Mouse (Mus musculus): Measurements from ENCODE around the gene Rcn3.
"Not testable (repeated sequence)": the region's sequence is repeated elsewhere in the genome, so short reads cannot be mapped to it uniquely, and the experiment has no call there.

Gene Rcn3

DNA sequence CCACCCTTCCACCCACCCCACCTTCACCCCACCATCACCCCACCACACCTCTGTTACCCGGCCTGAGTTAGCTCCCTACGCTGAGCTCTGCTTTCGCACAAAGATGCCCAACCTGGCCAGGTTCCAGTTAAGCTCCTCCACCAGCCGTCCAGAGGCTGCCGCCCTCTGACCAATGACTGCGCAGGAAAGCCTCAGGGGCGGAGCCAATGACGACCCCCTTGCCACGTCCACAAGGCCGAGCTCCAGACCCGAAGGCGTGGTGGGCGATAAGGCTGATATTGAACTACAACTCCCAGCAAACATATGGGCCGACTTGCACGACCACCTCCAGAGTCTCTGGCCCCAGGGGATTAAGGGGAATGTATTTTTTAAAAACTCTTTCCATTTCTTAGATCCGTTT lies at the start of gene Rcn3:
TSS of gene Rcn3 (minus strand) at position 174 of the 400 bp plus-strand sequence.
- no peak for DNase-seq (ENCODE audit: low read depth)

DNA sequence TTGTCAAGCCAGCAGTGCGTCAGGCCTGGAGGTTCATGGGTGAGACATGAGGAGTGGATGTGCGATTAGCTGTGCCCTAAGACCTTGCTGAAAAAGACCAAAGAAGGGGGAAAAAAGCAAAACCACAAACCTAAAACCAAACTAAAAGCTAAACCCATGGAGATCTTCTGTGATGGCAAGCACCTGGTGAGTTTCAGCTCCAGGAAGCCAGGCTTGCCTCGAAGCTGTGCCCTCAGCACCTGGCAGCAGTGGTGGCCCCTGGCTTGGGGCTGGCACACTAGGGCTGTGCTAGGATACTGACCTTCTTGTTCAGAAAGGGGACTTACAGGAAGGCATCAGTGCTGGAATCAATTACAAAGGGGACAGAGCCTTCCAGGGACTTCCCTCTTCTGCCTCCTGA lies 49.3 kb upstream of the Rcn3 start:
- peak; percentile 57 for DNase-seq (ENCODE audit: low read depth)

DNA sequence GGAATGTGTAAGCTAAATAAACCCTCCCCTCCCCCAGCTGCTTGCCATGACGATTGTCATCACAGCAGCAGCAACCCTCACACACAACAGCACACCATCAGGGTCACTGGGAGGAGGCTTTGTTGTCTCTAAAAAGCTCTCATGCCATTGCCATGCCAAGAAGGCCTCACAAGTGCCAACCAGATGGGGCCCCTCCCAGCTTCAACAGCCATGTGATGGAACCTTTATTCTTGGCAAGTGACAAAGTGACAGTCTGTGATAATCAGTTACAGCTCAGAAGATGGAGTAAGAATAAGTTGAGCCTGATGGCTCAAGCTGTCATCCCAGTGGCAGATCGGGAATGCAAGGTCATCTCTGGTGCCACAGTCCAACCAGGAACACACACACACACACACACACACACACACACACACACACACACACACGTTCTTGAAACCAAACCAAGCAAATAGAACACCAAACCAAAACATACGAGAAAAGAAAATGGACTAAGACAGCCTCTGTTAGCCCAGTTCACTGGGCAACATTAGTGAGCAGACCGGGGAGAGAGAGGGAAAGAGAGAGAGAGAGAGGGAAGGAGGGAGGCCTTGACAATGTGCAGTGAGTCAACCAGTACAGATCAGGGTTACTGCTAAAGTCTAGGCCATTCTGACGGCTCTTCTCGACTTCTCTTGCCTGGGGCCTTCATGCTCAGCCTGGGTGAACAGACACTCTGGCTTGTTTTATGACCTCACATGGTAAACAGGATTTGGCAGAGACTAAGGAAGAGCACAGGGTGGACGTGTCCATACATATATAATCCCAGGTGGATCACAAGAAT lies 48.1 kb upstream of the Rcn3 start:
- DNase-seq (ENCODE audit: low read depth): no peak

DNA sequence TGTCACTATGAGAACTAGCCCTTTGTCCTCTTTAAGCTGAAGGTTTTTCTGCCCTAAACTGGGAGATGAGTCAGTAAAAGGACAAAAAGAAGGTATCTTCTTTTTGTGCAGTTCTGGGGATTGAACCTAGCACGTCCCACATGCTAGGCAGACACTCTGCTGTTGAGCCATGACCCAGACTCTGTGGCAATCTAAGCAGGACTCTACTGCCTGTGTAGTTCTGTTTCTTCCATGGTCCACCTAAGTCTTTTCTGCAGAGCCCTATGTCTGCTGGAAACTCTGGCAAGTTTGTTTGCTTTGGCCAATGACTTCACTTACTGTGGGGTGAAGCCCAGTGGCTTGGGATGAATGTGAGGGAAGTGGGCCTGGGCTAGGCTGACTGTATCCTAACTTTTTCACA lies 46.4 kb upstream of the Rcn3 start:
- no peak for DNase-seq (ENCODE audit: low read depth)

DNA sequence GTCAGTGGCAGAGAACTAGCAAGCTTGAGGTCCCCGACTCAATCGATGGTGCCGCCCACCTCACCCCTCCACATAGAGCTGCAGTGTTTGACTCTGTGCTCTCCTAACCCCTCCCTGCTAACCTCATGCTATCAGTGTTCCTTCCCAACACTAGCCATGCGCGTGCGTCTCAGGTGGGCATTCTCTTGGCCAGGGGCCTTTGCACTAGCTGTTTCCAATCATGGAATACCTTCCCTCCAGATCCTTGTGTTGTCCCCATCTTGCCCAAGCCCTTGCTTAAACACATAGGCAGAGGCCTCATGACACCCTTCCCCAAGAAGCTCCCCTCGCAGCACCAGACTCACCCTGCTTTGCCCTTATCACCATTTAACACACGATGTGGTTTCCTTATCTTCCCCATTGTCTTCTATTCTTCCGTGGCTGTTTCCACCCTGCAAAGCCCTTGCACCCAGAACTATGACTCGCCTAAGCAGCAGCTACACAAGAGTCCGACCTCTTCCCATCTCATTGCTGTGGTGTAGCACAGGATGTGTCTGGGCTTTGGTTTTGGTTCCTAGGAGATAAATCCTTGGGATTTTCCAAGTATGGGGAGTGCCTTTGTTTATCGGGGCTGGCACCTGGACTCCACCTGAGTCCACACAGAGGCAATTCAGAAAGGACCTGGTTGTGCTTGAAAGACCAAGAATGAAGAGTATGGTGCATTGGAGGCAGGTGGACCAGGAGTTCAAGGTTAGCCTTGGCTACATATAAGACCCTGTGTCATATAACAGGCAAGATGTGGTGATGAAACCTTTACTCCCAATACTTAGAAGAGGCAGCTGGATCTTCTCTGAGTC lies 45.4 kb upstream of the Rcn3 start:
- peak; percentile 47 for DNase-seq (ENCODE audit: low read depth)

DNA sequence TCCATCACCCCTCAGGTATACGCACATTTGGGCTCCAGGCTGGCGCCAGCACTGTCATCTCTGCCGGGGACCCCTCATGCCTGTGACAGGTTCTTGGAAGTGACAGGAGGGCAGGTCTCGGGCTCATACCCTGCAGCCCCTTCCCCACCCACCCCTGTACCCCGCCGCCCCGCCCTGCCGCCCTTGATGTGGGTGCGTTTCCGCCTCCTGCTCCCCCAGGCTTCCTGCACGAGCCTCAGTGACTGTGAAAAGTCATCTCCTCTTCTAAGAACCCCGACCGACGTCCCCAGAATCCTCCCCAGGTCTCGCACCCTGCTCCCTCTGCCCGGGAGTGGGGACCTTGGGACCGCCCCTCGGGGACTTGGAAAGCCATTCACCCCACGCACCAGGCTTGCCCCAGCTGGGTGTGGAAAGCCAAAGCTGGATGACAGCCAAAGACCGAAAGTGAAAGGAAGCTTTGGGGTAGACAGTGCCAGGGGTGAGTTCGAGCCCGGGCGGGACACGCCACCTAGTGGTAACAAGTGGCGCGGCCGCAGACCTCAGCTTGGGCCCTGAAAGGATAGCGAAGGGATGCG lies 44.1 kb upstream of the Rcn3 start, which contains the start of the genes Gm45713 and Flt3l:
TSS of gene Gm45713 (minus strand) at position 239 of the 575 bp plus-strand sequence.
TSS of gene Flt3l (minus strand) at position 440 of the 575 bp plus-strand sequence.
- DNase-seq (ENCODE audit: low read depth): peak; percentile 97

DNA sequence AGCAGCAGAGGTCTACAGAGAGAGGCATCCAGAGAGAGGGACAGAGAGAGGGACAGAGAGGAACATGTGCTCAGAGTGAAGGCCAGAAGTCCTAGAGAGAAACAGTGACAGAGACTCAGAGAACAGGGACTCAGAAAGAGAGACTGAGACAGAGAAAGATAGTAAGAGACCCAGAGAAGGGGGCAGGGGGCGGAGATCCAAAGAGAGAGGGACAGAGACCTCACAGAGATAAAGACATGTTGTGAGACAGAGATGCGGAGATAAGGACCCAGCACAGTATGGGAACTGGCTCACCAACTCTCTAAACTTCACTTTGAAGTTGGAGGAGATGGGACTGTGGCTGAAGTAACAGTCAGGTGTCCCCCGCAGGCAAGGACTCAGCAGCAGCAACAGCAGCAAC lies 43.3 kb upstream of the Rcn3 start:
- DNase-seq (ENCODE audit: low read depth): no peak

DNA sequence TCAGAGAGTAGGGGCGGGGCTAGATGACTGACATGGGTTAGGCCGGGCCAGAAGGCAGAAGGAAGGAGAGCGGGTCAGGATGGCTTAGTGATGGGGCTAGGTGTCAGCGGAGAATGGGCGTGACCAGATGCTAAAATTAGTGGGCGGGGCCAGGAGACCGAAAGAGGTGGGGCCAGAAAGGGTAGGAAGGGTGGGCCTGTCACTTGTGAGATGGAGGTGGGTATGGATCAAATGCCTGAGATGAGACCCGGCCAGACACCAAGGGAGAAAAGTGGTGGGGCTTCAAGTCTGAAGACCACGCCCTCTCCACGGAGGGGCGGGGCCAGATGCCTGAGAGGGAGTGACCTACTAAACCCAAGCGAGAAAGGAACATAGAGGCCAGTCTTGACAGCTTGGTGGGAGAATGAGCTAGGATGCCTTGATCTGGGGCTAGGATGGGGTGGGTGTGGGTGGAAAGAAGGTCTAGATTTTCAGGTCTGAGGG lies 42.6 kb upstream of the Rcn3 start:
- peak; percentile 74 for DNase-seq (ENCODE audit: low read depth)

DNA sequence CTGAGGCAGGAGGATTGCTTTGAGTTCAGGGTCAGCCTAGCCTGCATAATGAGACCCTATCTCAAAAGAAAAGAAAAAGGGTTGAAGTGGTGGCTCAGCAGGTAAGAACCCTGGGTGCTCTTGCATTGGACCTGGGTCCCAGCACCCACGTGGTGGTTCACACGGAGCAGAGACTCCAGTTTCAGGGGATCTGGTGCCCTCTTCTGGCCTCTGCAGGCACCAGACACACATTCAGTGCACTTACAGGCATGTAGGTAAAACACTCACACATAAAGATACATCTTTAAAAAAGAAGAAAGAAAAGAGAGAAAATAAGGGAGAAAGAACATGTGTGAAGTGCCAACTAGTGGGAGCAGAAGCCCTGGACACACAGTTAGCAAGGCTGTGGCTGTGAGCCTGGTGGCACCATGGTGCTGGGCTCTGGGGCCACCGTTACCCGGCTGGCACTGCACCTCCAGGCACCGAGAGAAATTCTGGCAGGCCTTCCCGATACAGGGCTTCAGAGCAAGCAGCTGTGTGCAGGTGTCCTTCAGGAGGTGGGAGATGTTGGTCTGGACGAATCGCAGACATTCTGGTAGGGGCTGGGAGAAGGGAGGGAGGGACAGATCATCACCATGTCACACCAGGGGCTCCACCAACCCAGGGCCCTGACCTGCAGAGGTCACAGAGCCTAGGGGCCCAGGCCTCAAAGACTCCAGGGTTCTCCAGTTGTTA lies 41.6 kb upstream of the Rcn3 start:
- DNase-seq (ENCODE audit: low read depth): no peak

DNA sequence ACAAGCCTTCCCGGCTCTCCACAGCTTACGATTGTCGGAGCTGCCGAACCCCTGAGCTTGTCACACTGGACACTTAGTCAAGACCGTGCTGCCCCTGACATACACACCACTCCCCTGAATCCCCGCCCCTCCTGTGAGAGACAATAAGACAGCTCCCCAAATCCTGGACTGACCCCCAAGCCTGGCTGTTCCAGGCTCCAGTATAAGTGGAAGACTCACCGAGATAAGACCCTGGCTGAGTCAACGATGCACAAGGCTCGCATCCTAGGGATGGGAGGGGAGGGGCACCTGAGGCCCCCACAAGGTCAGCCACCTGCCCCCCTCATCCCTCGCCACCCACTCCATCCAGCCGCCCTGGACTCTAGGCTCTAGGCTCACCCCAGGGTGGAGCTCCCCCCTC lies 39.8 kb upstream of the Rcn3 start:
- no peak for DNase-seq (ENCODE audit: low read depth)

DNA sequence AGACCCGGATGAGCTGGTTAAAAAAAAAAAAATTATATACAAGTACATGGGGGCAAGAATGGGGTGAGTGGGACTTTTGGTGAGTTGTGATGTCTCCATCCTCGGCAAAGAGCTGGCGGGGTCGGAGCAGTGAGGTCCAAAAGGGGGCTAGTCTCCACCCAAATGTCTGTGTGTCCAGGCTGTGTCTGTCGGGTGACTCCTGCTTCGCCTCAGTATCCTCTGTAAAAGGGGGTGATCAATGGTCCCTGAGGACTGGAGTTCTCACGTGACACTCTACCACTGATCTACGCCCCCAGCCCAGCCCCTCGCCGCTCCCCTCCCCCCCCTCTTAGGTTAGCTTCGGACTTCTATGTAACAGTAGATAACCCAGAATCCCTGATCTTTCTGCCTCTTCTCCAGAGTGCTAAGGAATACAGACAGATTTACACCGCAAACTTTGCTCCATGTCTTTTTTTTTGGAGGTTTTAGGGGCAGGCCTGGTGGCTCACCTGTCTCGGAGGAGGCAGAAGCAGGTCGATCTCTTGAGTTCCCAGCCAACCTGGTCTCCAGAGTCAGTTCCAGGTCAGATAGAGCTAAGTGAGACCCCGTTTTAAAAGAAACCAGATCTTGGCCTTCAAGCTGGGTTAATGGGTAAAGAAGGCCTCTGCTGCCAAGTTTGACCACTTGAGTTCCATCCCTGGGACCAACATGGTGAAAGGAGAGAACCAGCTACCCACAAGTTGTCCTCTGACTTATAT lies 37.9 kb upstream of the Rcn3 start:
- DNase-seq (ENCODE audit: low read depth): no peak

DNA sequence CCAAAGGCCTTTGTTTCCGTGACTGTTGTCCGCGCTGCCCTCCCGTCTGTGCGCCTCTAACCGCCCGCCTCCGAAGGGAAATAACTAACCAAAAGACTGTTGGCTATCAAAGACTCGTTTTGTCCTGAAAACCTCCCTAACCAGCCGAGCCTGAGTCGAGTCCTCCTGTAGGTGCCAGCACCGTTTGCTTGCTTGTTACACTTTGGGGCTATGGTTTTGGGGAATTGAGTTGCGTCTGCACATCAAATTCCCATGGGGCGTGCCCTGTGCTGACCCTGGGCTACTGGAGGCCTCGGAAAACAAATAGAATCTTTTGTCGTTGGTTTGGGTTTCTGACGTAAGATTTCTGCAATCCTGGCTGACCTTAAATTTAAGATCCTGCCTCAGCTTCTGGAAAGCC lies 37.3 kb upstream of the Rcn3 start:
- DNase-seq (ENCODE audit: low read depth): no peak

DNA sequence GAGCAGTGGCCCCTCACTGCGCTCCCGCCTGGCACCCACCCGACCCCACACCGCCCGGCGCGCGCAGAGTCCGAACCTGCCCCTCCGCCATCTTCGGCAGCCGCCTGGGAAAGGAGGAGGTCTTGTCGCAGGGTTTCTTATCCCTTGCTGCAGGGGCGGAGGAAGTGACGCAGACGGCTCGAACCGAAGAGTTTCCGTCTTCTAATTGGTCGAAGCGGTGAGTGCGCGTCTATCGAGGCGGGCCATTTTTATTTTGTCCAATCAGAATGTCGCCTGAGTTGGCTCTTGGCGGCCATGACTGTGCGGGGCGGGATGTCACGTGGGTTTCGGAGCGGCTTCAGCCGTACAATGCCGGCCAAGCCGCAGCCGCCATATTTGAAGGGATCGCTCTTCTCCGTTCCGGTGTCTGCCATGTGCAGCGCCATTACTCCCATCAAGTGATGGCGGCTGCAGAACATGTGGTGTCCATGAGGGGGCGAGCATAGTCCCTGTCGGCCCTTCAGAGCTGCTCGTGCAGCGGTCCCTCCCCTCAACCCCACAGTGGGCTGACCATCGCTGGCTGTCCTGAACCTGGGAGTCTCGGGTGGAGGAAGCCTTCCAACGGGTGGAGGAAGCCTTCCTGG lies 36.7 kb upstream of the Rcn3 start, which contains the start of gene Rpl13a:
TSS of gene Rpl13a (minus strand) at position 138 of the 623 bp plus-strand sequence.
- DNase-seq (ENCODE audit: low read depth): peak; percentile 99

DNA sequence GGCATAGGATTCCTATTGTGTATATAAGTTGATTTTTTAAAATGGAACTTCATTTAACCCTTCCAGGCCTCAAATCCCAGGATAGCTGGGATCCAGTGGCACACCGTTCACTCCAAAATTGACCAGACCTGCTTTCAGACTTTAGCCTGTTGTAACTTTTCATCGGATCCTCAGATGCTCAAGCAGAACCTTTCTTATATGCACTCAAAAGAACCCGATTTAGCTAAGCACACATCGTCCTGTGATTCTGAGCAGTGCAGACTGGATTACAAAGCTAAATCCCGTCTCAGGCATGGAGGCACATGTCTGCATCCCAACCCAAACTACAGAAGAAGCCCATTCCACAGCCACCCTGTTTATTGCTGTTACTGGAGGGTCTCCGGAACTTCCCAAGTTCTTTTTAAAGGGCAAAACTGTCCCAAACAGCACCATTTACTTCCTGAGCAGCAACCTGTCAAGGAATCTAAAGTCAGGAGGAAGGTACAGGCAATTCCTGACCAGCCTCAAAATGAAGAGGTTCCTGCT lies 35.7 kb upstream of the Rcn3 start:
- no peak for DNase-seq (ENCODE audit: low read depth)

DNA sequence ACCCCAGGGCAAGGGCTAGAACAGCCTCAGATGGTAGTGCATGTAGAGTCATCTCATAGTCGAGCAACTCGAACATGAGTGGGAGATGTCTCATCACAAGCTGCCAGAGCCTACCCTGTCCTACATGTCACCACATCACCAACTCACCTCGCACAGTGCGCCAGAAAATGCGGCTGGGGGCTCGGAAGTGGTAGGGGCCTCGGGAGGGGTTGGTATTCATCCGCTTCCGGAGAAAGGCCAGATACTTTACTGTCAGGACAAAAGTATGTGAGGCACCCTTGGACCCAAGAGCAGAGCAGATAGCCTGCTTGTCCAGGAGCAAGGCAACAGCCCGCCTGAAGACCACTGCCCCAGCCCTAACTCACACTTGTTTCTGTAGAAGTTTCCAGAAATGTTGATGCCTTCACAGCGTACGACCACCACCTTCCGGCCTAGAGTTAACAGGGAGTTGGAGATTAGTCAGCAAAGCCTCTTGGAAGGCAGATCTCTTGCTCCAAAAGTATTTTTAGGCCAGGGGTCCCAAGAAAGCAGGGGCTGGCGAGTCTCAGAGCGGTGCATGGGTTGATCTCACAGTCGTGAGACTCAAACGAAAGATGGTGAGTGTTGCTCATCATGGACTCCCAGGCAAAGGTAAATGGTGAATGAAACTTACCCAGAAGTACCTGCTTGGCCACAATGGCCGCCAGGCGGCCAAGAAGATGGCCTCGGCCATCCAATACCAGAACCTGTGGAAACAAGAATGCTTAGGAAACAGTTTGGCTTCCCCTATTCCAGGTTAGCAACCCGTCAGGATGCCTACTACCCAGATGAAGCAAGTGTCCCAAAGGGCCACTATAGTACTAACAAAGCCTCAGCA lies 35.1 kb upstream of the Rcn3 start:
- DNase-seq (ENCODE audit: low read depth): no peak

DNA sequence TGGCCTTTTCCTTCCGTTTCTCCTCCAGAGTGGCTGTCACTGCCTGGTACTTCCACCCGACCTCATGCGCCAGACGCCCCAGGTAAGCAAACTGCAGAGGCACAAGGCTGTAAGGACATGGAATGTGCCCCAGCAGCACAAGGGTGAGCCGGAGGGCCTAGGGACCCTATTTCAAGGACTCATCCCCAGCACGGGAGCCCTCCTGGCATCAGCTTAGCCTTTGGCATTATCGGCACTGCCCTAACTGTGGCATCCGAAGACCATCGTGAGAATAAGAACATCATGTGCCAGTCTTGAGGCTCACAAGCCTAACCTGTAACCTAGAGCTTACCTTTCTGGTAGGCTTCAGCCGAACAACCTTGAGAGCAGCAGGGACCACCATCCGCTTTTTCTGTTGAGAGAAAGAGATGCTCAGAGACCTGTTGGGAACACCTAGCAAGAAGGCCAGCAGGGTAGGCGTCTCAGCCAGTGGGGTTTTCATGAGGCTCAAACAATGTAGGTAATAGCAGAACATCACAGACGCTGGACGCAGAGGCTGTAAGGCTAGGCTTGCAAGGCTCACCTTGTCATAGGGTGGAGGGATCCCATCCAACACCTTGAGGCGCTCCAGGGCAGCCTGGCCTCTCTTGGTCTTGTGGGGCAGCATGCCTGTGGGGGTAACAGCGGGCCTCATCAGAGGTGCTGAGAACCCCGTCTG lies 34.3 kb upstream of the Rcn3 start:
- DNase-seq (ENCODE audit: low read depth): no peak

DNA sequence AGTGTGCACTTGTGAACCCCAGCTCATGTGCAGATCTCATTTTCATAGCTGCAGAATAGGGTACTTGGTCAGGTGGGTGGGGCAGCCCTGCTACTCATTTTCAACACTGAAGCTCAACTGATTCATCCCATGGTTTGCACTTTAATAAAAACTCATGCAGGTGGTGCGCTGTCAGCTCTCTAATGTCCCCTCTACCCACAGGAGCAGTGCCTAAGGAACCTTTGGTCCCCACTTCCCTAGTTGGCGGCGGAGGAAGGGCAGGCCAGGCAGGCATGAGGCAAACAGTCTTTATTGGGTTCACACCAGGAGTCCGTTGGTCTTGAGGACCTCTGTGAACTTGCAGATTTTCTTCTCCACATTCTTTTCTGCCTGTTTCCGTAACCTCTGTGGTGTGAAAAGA lies 33.6 kb upstream of the Rcn3 start:
- DNase-seq (ENCODE audit: low read depth): not testable (repeated sequence)

DNA sequence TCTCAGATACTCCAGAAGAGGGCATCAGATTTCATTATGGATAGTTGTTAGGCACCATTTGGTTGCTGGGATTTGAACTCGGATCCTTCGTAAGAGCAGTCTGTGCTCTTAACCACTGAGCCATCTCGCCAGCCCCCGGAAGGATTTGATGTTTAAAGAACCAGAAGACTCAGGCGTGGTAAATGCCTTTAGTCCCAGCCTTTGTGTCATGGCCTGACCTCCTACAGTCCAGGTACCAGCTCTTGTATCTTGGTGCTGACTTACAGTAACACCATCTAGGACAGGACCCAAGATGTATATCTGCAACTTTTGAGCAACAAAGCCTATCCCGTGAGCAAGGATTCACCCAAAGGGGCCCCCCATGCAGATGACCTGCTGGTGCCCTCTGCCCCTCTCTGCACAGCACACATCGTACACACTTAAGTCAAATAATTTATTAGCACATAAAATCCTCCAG lies 33.2 kb upstream of the Rcn3 start:
- DNase-seq (ENCODE audit: low read depth): no peak
